Mouse (Mus musculus): ENCODE data around the gene Grm1.

Gene Grm1

DNA sequence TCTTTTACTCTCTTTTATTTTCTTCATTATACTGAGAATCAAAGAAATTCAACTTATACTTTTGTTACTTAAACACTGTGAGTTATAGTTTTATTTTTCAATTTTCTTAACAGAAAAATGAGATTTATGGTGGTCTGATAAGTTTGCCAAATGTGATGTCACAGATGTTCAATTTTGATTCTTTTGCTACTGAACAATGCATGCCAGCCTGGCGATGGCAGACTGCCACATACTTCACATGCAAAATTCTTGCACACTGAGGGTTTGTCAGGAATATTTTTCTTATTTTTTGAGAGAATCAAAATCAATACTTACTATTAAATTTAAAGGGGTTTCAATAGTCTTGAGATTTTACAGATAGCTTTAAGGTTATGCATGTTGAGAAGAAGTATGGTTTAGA is 251.0 kb downstream of the Grm1 start:
- DNase-seq (ENCODE audit: low read depth, low spot score): no peak

DNA sequence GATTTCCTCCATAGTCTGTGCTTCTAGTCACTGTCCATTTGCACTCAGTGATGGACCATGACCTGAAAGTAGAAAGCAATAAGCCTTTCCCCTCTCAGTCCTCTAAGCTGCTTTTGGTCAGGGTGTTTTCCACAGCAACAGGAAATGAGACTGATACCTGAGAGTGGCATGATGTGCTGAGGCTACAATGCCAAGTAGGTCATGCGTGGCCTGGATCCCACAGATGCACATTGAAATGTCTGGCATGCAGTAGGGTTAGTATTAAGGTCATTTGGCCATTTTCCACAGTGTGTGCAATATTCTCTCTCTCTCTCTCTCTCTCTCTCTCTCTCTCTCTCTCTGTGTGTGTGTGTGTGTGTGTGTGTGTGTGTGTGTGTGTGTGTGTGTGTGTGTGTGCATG is 254.8 kb downstream of the Grm1 start:
- no peak for DNase-seq (ENCODE audit: low read depth, low spot score)

DNA sequence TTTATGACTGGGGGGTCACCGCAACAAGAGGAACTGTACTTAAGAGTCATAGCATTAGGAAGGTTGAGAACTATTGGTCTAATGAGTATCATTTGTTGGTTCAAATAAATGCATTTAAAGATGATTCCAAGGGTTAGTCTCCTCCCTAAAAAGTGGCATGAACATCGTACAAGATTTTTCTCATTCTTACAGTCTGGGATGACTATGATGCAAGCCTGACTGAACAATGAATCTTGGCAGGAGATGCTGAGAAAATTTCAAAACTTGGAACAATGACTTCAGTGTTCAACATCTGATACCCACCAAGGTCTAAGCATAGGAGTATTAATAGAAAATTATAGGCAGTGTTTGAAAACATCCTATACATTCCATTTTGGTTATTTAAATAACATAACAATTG is 264.1 kb downstream of the Grm1 start:
- DNase-seq (ENCODE audit: low read depth, low spot score): no peak

DNA sequence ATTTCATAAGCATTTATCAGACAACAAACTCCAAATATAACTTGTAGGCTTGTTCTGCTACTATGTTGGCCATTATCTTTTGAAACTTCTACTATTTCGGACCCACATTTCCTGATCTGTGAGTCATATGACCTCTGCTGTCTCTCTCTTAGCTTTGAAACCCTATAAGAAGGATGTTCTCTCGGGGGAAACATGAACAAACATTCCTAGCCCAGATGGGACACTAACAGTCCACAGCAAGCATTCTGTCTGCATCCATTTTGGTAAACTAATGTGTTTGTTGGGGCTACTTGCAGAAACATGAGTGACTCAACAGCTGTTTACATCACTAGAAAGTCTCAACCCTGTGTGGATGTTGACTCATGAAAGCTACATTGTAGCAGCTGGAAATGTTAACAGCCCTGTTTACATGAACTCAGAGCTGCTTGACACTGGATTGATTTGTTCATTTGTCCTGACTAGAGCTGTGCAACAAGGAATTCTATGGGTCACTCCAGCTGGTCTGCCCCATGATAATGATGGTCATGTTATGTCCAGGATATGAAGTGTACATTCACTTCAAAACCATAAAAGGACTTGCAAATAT is 267.4 kb downstream of the Grm1 start:
- no peak for DNase-seq (ENCODE audit: low read depth, low spot score)

DNA sequence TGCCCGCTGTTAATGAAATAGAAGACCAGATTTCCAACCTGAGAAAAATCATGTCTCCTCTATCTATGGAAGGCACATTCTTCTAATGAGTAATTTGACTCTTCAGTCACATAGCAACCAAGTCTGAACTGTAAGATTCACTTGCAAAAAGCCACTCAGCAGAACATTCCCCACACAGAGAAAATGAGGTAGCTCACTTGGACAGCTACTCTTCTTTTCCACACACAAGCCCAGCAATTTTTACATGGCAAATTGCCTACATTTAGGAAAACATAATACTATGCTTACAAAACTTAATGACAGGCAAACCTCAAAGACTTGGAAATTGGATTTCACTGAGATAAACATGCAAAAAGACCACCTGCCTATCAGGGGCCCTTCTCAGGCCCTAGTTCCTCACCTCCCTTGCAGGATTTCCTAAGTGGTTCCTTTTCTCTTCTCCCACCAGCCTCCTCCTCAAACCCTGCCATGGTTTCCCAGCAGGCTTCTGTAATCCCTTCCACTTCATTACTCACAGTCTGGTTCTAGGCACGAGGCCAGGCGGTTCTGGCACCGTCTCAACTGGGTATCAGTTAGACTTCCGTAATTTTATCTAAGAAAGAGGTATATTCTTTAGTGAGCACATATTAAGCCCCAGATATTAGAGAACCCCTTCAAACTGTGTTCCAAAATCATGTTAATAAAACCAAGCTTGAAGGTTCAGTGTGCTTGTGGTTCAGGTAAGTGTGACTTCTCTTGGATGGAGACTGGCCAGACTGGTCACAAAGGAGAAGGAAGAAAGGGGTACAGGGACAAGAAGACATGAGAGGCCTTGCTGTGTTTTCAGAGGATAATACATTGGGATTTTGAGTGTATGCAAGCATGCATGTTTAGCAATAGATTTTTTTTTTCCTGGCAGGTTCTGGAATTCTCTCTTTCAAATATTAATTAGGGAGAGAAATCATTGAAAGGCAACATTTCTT is 269.1 kb downstream of the Grm1 start:
- DNase-seq (ENCODE audit: low read depth, low spot score): no peak

DNA sequence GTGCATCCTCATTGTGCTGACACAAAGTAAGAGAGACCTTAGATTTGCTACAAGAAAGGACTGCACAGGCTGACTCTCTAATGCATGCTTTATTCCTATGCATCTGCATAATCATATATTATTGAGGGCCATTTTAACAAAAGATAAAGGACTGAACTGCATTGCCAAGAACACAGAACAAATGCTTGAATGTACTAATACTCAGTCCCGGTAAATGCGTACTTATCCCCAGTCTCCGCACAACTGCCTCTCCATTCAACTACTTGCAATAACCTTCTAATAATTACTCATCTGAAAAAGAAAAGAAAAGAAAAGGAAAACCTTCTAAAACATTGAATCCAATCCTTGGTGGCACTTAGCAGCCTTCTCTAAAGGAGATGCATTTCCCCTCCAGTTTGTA is 272.4 kb downstream of the Grm1 start:
- no peak for DNase-seq (ENCODE audit: low read depth, low spot score)

DNA sequence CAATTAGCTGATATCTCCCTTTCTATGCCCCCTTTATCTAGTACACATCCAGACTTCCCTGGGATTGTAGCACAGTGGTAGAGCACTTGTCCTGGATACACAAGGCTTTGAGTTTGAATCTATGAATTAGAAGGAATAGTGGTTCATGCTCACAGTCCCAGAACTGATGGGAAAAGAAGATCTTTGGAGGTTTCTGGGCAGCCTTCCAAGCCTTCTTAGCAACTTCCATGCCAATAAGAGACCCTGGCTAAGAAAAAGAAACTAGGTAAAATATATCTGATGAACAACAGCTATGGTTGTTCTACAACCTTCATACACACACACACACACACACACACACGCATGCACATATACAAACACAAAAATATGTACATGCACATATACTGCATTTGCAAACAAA is 286.8 kb downstream of the Grm1 start:
- DNase-seq (ENCODE audit: low read depth, low spot score): no peak

DNA sequence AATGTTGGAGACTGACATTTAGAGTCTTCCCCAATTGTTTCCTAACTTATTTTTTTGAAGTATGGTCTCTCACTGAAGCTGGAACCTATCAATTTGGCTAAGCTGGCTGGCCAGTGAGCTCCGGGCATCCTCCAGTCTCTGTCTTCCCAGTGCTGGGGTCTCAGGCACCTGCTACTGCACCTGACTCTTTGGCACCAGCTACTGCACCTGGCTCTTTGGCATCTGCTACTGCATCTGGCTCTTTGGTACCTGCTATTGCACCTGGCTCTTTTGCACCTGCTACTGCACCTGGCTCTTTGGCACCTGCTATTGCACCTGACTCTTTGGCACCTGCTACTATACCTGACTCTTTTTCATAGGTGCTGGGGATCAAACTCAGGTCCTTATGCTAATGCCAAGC is 291.7 kb downstream of the Grm1 start:
- DNase-seq (ENCODE audit: low read depth, low spot score): no peak

DNA sequence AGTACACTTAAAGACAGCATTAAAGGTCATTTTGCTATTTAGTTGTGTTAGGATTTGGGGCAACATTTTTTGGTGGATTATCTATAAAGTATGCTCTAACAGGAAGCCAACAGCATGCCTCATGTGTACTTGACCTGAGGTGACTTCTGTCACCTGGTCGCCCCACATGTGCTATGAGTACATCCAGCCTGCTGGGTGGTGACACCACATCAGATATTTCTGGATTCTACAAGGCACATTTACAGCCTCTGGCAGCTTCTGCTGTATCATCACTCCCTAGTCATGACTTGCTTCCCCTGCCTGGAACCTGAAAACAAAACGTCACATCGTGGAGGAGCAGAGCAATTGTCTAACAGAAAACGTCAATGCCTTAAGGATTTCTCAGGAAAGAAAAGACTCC is 292.2 kb downstream of the Grm1 start:
- no peak for DNase-seq (ENCODE audit: low read depth, low spot score)

DNA sequence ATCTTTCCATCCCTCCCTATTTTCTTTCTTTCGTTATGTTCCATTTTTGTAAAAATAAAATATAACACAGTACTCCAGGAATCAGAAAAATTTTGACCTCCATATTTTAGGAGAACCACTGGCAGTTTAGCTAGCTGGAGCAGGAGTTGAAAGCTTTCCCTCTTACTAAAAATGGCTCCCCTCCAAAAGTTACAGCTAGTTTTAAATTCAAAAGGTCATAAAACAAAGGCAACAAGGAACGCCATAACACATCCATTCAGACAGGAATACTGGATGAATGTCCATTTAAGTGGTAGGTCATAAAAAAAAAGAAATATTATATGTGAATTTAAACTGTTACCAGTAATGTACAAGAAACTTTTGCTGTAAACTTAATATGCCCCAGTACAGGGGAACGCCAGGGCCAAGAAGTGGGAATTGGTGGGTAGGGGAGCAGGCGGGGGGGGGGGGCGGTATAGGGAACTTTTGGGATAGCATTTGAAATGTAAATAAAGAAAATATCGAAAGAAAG is 294.2 kb downstream of the Grm1 start:
- DNase-seq (ENCODE audit: low read depth, low spot score): no peak

DNA sequence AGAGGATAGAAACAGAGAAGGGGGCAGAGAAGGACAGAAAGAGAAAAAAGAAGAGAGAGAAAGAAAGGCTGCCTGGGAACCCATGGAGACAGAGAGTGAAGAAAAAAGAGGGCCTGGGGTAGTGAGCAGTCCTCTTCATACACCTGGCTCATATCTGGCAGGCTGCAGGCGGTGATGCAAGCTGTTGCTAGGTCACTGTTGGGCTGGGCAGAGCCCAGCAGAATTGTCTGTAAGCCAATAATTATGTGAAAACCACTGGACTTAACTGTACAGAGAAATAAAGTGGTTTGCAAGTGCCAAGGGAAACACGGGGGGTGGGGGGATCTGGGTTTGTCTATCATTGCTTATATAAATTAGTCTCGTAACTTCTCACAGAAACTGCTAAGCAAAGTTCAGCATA is 297.0 kb downstream of the Grm1 start:
- DNase-seq (ENCODE audit: low read depth, low spot score): no peak

DNA sequence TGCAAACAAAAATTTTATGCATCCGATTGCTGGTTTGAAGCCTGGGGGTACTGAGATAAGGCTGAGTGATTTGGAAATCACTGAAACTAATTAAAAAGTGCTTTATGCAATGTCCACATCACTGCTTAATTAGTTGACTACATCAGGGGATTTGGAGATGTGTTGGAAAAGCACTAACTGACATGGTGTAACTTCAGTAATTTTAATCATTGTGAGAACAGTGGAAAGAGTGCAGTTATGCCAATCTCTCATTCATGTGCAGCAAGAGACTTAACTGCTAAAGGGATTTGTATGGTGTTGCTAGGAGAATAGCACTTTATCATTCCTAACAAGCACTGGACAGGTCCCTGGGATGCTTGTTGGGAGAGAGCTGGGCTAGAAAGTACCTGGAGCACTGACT is 307.3 kb downstream of the Grm1 start:
- no peak for DNase-seq (ENCODE audit: low read depth, low spot score)

DNA sequence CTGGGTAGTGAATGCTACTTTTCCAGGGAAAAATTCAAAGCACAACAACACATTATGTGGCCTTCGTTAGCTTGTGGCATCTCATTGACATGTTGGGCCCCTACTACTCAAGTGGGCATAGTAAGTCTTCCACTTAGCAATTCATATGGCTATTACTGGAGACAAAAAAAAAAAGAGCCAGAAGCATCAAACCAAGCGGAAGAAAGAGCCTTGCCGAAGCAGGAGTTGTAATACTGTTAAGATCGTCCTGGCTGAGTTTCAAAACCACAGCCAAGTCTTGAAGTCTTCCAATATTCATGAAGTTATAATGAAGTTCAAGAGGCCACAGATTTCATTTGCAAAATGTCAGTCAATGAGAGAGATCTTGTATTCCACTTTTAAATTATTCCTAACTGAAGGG is 319.1 kb downstream of the Grm1 start:
- DNase-seq (ENCODE audit: low read depth, low spot score): no peak

DNA sequence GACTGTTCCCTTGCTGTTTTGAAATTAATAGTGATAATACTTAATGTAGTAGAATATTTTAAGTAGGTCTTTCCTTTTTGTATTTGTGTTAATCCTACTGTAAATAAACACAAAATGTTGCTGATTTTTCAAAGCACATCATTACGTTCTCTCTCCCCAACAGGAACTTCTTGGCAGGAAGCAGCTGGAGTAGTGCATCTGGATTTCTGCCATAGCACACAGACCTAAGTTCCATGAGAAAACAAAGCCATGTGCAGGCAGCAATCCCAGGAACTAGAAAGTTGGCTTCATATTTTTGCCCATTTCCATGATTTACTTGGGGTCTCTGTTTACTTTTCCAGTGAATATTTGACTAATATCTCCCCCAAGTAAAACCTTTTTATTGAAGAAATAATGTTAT is 320.9 kb downstream of the Grm1 start:
- no peak for DNase-seq (ENCODE audit: low read depth, low spot score)

DNA sequence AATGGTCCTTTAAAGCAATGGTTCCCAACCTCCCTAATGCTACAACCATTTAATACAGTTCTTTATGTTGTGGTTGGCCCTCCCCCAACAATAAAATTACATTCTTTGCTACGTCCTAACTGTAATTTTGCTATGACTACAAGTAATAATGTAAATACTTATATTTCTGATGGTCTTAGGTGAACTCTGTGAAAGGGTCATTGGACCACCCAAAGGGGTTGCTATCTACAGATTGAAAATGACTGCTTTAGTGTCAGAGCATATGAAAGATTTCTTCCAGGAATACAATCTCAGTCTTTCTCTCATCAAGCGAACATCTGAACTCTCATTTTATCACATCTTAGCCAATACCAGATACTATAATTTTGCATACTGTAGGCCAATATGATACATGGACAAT is 321.4 kb downstream of the Grm1 start:
- no peak for DNase-seq (ENCODE audit: low read depth, low spot score)

DNA sequence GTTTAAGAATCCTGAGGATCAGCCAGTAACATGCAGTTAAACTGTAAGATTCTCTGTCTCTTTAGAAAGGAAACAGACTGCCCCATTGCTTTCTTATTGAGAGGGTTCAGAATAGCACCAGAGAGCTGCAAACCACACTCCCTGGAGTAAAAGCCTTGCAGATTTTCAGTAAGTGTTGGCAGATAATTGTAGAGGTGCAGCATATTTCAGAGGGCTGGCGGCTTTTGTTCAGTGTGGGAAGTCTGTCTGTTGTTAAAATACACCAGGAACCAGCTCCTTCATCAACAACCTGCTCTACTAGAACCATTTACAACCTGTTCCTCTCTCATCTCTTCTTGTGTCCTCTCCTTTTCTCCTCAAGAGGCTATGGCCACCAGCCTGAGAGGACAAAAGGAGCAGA is 331.1 kb downstream of the Grm1 start:
- DNase-seq (ENCODE audit: low read depth, low spot score): no peak

DNA sequence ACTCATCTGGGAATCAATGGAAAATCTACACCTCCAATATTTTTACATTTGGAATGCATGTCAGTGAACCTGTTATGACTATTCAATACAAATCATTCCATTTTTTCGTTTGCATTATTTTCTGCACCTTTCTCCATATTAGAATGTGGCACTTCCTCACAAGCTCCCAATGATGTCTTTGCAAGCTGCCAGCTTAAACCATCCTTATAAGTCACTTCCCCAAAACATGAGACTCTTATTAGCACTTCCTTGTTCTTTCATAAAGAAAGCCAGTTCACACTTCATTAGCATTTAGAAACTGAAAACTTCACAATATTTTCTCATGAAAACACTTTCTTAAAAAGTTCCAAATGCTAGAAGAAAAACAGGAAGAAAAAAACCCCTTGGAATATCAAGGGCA is 338.1 kb downstream of the Grm1 start:
- DNase-seq (ENCODE audit: low read depth, low spot score): no peak

DNA sequence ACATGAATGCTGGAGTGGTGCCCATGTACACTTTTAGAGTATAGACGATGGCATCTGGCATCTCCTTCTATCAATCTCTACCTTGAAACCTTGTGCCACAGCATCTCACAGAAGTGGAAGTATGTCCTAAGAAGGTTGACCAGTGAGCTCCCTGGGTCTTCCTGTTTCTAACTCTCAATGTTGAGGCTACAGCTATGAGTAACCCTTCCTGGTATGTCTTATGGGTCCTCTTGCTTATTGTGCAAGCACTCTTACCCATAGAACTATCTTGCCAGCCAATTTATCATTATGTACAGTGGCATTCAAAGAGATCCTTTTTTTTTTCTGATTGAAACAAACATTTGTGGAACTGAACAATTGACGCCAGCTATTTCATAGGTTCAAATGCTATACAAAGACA is 340.0 kb downstream of the Grm1 start:
- no peak for DNase-seq (ENCODE audit: low read depth, low spot score)

DNA sequence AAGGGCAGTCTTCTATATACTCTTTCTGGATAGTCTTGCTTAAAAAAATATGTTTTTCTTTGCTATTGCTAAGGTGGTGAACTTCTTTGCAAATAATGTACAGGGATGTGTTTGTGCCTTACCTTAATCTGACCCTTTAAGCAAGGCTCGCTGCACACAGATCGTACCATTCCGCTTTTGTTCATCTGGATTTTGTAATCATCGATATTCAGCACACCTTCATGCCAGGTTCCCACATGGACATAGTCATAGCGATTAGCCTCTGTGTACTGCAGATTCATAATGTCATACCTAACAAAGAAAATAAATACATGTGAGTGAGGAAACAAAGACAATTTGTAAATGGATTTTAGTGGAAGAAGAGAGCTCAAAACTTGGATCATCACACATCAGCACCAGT is 340.8 kb downstream of the Grm1 start:
- DNase-seq (ENCODE audit: low read depth, low spot score): no peak

DNA sequence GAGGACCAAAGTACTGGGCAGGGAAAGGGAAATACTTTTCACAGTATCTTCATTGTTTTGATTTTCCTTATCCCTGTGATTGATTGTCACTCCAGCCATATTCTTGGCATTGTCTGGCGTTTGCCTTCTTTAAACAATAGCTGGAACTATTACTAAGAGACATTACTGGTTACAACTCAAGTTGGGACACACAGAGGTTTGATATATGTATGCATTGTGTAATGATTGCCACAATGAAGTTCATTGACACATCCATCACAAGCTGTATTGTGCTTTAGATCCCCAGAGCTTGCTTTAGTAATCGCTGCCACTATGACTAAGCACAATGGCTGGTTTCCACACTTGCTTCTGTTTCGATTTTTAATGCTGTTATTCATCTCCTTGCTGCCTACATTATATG is 341.4 kb downstream of the Grm1 start:
- DNase-seq (ENCODE audit: low read depth, low spot score): no peak

DNA sequence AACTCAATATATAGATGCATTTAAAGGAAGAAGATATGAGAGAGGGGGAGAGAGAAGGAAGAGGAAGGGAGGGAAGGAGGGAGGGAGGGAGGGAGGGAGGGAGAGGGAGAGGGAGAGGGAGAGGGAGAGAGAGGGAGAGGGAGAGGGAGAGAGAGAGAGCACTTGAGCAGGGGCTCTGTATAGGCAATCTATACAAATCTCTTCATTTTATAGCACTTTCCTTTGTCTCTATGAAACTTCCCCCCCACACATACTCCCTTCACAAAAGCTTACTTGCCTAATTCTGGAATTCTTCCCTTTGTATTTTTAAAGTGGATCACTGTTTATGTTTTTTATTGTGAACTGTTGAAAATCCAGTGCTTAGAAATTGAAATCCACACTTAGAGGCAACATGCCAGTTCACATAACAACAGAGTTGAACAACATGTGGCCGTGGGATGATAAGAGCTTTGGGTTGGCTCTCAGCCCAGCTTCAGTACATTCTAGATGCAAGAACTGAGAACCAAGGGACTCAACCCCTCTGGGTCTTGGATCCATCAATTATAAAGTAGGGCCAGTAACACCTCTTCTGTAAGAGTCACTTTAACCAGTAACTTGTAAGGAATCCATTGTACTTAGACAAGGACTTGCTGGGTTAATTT is 345.0 kb downstream of the Grm1 start:
- no peak for DNase-seq (ENCODE audit: low read depth, low spot score)

DNA sequence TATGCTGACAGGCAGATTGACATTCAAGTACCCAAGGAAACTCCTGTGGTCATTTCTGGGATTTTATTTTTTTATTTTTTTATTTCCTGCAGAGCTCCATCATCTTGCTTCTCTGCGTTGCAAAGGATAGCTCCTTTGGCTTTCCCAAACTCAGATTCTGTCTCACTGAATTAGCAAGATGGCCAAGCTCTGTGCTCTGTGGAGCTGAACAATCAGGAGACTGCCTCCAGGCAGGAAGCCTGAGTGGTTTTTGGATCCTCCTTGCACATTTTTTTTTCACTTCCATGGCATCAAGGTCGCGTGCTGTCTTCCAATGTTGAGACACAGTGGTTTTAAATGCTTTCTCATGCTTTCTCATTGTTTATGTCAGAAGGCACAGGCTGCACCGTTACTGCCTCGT is 347.6 kb downstream of the Grm1 start:
- DNase-seq (ENCODE audit: low read depth, low spot score): no peak

DNA sequence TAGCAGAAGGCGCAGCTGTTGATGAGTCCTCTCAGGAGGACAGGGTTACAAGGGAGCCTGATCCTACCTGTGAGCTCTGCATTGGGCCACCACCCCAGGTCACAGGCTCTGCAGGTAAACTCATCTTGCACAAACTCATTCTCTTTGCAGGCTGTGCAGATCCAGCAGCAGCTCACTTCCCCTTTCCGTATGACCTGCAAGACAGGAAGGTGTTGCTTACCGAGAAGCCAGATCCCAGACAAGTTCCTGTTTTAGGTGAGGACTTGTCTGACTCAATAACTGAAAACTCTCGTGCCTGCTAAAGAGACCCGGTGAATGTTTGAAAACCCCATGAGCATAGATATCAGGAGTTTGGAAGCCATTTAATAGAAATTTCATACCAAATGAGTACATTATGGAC is 349.1 kb downstream of the Grm1 start:
- no peak for DNase-seq (ENCODE audit: low read depth, low spot score)
